Mouse (Mus musculus): ENCODE results near the gene Ptprs.

Ptprs gene

GRCm38 (mm10) chr17:56418304-56418703, 58.0 kb downstream of the Ptprs start:
- DNase-seq, result no peak

DNA sequence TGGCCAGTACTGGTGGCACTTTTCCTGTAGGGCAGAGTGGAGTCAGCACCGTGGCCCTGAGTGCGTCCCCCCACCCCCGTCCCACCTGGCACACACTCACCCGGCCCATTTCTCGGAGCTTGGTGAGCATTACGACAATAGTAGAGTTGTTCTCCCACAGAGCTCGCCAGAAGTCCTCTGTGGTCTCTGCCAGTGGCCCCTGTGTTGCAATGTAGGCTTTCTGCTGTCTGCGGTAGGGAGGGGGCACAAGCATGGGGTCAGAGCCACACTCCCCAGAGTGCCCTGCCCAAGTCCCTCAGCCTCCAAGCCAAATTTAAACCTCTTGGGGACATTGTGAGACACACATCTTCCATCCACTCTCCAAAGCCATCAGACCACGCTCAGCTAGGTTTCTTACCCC, 61.5 kb downstream of the Ptprs start:
- no peak for DNase-seq

DNA sequence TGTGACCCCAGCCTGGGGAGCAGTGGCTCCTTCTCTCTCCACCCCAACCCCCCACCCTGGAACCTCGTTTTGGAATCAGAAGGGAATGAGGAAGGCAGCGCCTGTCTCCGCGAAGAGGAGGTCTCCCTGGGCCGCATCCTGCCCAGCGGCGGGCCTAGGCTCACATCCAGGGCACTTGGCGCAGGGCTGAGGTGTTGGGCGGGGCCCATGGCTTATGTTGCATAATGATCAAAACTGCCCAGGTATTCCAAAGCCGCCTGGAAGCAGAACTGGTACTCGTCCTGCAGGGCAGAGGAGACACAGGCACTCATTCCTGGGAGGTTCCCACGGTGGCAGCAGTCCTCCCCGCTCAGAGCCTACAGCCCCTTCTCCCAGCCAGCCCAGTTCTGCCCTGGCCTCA, 63.2 kb downstream of the Ptprs start:
- DNase-seq, result no peak

GRCm38 (mm10) chr17:56411437-56411836, 64.8 kb downstream of the Ptprs start:
- DNase-seq, result no peak

DNA sequence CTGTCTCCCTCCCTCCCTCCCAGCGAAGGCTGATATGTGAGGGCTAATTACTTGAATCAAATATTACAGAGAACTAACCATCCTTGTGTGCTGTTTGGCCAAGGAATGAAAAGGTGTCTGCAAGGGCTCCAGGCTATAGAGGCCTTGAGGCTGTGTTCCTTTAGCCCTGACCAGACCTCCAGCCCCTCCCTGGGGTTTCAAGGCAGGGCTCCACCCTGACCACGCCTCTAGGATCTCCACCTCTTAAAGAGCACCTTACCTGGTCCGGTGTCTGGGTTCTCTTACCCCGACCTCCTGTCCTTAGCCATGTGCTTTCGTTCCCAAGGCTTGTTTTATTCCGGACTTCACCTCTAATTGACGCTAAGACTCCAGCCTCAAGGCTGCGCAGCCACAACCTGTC, 66.5 kb downstream of the Ptprs start:
- no peak for DNase-seq

DNA sequence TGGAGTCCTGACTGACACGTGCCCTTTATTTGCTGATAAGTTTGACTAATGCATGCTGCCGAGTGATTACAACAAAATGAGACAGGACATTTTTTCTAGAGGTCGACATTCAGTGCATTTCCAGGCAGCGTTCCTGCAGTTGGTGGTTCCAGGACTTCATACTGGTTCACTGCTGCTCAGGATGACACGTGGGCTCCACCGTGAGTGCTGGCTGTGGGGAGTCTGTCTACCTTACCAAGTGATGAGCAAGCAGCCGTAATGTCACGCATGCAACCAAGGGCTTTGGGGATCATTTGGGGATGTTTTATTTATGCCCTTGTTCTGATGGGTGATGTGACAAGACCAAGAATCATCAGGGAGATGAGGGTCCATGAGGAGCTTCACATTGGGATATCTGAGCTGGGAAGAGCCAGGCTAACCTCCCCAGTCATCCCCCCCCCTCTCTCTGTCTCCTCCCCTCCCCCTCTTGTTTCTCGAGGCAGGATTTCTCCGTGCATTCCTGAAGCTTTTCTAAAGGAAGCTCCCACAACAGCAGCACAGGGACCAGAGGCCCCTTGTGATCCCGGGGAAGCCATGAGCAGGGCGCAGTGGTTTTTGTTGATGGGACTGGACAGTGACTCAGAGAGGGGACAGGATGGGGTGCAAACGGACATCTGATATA, 67.2 kb downstream of the Ptprs start:
- DNase-seq, result no peak

DNA sequence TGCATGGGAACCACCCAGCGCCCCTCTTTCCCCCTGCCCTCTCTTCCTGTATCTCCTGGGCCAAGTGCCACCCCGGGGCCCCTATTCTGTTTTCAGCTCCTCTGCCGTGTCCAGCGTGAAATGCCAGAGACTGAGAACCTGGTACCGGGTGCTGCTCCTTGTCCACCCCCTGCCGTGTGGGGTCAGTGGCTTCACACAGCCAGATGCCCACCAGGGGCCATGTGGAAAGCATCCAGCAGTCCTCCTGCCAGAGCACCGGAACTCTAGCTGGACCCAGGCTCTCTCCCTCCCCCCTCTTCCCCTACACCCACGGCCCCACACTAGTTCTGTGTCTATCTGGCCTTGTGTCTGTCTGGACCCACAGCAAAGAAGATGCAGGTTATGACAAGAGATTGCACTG, 68.9 kb downstream of the Ptprs start:
- no peak for DNase-seq

- no peak for DNase-seq
Observed at GRCm38 (mm10) chr17:56406878-56407277, 69.4 kb downstream of the Ptprs start.

DNA sequence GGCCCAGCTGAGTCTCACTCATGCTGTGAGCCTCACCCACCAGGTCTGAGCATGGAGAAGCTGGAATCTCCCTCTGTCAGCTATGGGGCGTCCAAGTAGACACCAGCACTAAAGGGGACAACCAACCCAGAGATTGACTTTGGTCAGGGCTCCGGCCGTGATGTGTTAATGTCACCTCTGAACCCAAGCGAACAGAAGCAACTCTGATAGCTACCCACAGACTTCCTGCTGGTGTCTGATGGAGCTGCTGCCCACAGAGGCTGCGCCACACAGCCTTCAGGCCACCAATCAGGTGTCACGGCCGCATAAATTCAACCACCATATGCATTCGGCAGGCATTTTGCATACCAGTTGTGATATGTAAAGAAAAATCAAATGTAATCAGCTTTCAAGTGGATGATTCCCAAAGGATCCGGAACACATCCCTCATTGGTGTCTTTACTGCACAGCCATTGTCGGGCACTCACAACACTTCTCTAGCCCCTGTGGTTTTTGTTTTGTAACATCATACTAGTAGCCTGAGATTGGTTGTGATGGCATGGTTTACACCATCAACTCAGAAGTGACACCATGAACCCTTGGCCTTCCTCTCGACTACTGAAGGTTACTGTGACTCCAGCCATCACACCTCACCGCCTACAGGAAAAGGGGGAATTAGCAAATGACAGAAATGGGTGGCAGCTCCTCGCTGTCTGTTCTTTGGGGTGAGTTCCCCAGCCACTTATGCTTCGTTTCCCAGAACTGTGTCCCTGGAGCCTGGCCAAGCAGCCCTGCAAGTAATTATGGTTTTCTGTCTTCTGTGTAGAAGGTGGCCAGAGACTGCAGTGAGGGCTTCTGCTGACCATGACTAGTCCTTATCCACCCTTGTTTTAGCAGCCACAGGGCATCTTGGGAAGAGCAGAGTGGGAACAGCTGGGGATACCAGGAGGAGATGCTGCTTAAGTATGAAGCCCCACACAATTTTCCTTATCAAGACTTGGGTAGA, 70.1 kb downstream of the Ptprs start:
- DNase-seq, result no peak

GRCm38 (mm10) chr17:56405341-56405740, 70.9 kb downstream of the Ptprs start:
- no peak for DNase-seq

- DNase-seq, result no peak
Observed at GRCm38 (mm10) chr17:56401051-56401521, 75.2 kb downstream of the Ptprs start.

GRCm38 (mm10) chr17:56400221-56400620, 76.1 kb downstream of the Ptprs start:
- DNase-seq, result no peak

DNA sequence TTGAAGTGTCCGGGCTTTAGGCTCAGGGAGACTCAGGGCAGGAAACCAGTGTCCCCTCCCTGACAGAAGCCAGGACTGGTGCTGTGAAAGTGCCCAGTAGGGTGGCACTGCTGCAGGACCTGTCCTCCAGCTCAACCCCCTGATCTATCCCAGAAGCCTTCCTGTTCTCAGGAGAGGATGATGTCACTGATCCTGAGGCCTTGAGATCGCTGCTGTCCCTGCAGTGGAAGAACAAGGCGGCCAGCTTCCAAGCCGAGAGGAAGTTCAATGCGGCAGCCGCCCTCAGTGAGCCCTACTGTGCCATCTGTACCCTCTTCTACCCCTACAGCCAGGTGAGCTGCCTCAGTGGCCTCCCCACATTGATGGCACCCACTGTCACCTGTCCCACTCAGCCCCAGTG, 80.2 kb downstream of the Ptprs start:
- no peak for DNase-seq

DNA sequence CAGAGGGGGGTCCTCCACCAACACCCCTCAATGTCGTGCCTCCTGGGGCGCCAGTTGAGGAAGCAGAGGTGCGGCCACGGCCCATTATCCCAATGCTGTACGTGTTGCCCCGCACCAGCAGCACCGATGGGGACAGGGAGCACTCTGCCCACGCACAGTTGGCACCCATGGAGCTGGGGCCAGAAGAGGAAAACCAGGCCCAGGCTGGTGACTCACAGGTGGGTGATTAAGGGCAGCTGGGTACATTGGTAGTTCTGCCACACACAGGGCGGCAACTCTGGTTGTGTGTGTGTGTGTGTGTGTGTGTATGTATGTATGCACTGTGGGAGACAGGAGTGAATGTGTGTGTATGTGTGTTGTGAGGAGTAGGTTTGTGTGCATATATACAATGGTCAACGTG, 82.4 kb downstream of the Ptprs start:
- DNase-seq, result no peak

GRCm38 (mm10) chr17:56393238-56393637, 83.0 kb downstream of the Ptprs start:
- DNase-seq, result no peak

GRCm38 (mm10) chr17:56387612-56388011, 88.7 kb downstream of the Ptprs start:
- DNase-seq, result no peak

DNA sequence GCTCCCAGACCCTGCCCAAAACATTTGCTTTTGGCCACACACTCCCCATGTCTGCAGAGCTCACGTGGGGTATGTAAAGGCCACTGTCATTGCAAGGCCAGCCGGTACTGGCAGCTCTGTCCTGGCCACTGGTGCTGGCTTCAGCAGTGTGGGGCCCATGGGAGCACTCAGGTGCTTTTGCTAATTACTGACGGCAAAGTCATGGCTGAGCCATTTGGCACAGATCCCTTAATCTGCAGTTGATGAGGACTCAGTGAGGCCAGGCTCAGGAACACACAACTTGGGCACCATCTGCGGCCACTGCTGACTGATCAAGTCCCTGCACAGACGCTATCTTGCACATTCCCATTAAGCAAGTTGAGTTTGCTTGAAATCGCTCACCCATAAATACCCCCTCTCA, 91.4 kb downstream of the Ptprs start:
- no peak for DNase-seq

DNA sequence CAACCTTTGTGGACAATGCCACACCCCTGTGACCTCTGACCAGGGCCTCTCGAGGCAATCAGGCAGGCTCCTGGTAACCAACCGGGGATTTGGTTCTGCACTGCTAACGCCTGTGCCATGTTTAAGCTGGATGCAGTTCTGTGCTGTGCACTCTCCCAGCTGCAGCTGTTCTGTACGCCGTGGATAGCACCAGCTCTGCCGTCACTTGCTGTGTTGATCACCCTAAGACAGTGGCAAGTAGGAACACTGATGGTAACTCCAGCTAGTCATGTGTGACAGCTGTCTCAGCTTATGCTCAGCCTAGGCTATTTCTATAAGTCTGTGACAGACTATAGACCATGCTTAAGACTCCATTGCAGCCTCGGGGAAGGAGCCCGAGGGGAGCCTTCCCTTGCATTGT, 93.3 kb downstream of the Ptprs start:
- no peak for DNase-seq

DNA sequence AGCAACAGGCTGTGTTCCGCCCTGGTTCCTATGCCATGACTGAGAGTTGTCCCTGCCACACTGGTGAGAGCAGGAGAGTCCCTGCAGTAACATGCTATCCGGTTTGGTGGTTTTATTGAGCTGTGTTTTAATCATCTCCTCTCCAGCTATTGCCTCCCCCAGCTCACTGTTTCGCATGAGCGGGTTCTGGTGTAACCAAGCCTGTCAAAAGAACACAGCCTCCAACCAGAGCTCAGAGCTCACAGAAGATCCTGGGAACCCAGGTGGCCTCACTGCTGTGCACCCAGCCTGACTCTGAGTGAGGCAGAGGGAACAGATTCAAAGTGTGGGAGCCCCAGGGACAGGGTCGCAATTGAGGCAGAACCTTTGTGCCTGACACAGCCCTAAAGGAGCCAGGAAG, 95.1 kb downstream of the Ptprs start:
- DNase-seq, result no peak

DNA sequence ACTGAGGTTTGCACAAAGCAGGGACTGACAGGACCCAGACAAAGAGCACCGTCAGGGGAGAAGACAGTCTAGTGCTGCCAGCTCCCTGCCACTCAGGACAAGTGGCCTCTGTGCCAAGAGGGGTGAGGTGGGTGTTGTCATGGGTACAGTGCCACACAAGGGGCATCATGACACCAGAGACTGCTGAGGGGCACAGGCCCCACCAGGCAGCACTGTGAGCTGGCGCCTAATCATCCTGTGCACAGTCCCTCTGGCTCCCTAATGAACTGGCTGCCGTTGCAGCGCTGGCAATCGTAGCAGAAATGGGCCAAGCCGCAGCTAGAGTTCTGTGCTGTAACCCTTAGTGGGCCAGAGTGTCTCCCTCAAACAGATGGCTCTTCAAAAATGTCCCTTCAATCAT, 96.0 kb downstream of the Ptprs start:
- no peak for DNase-seq

DNA sequence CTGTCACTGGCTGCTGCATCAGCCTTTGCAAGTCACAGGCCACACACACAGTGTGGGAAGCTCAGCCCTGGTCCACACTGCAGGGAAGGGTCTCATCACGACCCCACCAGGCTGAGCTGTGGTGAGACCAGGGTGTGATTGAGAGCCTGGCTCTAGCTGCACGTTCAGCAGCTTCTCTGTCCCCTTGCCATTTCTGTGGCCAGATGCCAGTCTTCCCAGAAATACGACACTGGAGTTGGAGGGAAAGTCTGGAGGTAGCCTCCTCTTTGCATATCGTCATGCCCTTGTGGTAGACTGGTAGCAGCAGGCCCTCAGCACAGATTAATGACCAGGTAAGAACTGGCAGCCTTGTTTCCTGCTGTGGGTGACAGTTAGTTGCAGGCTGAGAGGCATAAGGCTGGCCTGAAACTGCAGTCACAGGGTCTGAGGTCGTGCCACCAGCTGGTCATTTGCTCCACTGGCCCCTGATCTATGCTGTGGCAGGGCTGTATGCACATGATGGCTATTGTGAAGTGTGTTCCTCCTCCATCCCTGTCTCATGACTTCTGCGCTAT, 96.9 kb downstream of the Ptprs start:
- DNase-seq, result no peak

DNA sequence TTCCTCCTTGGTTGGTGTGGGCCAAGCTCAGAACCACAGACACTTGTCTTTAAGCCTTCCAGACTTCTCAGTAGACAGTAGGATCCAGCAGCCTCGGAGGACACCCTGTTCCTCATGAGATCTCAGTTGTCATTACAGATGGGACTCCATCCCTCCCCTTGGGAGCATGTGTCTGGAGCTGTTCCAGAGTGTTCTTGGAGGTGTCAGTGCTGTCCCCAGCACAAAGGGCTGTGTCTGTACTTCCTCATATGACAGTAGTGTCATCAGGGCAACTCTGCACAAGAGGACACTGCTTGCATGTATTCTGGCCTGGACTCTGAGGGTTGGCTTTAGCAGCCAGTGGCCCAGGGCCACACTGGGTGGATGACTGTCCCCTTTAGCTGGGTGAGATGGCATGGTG, 101.4 kb downstream of the Ptprs start:
- no peak for DNase-seq

DNA sequence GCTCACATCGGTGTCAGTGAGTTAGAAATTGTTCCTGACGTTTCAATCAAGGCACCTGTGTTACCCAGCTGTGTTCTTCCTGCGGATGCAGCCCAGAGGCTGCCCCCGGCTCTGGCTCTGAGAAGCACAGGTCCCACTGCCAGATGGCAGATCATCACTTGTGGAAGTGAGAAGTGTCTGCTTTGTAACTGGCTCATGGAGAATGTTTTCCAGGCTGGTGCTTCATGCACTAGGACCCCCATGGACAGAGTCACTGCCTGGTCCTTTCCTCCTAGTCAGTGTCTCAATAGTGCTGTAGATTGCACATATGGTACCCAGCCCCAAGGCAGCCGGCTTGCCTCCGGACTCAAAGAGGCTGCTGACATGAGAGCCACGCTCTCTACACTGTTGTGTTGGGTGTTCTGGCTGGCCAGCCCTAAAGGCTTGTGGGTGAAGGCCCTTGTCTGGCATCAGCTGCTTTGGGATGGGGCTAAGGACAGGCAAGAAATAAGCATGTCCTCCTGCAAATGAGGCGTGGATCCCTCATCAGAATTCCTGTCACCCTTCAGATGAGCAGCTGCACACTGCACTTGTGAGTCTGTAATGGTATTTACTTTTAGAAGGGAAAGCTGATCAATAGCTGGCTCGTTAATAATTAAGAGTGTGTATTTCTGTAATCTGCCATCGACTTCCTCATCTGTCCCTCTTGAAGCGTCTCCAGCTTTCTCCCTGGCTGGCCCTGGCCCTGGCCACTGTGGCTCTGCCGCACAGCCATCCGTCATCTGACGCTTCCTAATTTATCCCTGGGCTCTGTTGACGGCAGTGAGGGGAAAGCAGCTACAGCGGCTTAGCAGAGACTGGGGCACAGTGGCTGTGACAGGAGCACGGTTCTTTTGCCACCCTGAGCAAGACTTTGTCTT, 102.9 kb downstream of the Ptprs start:
- no peak for DNase-seq
